Mouse (Mus musculus) CH12.LX (cell line): ENCODE data around the gene Scin.

Experiments used
- CTCF ChIP-seq, 2 experiments: IDR thresholded peaks in 1 of 2; conservative IDR thresholded peaks in 1 of 2; 2 replicates each; pipeline ENCODE4 v1.5.1; 2011 to 2012; ENCODE audit warnings: low read depth in 2 of 2, low read length in 2 of 2, improper control_type of control experiment in 1 of 2, inconsistent platforms in 1 of 2, mild to moderate bottlenecking in 1 of 2, moderate library complexity in 1 of 2
- EP300 ChIP-seq: IDR thresholded peaks from 2 replicates; pipeline ENCODE4 v1.6.1; 2011; ENCODE audit warnings: low read length, improper control_type of control experiment
- ETS1 ChIP-seq: conservative IDR thresholded peaks from 2 replicates; pipeline ENCODE4 v1.6.1; 2012; ENCODE audit warnings: low read depth, mild to moderate bottlenecking, inconsistent platforms, low read length, improper control_type of control experiment, moderate library complexity
- JUND ChIP-seq: conservative IDR thresholded peaks from 2 replicates; pipeline ENCODE4 v1.6.1; 2011; ENCODE audit warnings: low read depth, low read length, improper control_type of control experiment
- MEF2A ChIP-seq: IDR thresholded peaks from 2 replicates; pipeline ENCODE4 v1.6.1; 2014; ENCODE audit warnings: low read depth, mild to moderate bottlenecking, inconsistent platforms, low read length, improper control_type of control experiment, borderline replicate concordance
- POLR2A ChIP-seq: IDR thresholded peaks from 2 replicates; pipeline ENCODE4 v1.6.1; 2011; ENCODE audit warnings: low read depth, mild to moderate bottlenecking, improper control_type of control experiment, low read length
- POLR2AphosphoS2 ChIP-seq: IDR thresholded peaks from 2 replicates; pipeline ENCODE4 v1.6.1; 2011; ENCODE audit warnings: low read depth, low read length, improper control_type of control experiment
- RAD21 ChIP-seq: IDR thresholded peaks from 2 replicates; pipeline ENCODE4 v1.6.1; 2011; ENCODE audit warnings: low read depth, mild to moderate bottlenecking, low read length, improper control_type of control experiment, moderate library complexity
- TBP ChIP-seq: conservative IDR thresholded peaks from 2 replicates; pipeline ENCODE4 v1.6.1; 2011; ENCODE audit warnings: low read depth, low read length, improper control_type of control experiment
- TCF12 ChIP-seq: IDR thresholded peaks from 2 replicates; pipeline ENCODE4 v1.6.1; 2014; ENCODE audit warnings: low read depth, mild to moderate bottlenecking, inconsistent platforms, low read length, improper control_type of control experiment
- USF1 ChIP-seq: IDR thresholded peaks from 2 replicates; pipeline ENCODE4 v1.6.1; 2014; ENCODE audit warnings: low read depth, mild to moderate bottlenecking, inconsistent platforms, low read length, improper control_type of control experiment
- ZNF384 ChIP-seq: IDR thresholded peaks from 2 replicates; pipeline ENCODE4 v1.6.1; 2012; ENCODE audit warnings: low read depth, low read length, improper control_type of control experiment, inconsistent platforms

DNA sequence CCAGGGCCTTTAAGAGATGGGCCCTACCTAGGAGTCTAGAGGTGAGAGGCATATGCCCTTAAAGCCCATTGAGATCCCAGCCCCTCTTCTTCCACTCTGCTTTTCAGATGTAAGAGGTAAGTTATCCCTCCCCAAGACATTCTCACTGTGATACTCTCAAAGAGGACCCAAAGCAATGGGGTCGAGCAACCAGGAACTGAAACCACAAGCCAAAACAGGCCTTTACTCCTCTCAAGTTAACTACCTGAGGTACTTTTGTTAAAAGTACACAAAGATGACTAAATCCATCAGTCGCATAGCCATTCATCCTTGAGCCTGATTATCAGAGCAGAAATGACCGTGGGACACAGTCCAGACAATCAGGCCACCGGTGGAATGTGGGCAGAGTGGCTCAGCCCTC lies 19.1 kb downstream of the Scin start:
- TF ChIP-seq CTCF (conservative IDR thresholded peaks at IDR 0.05 in 1 of 2, IDR thresholded peaks at IDR 0.05 in 1 of 2; ENCODE audit: low read depth in 2 of 2, low read length in 2 of 2), result no peak
- TF ChIP-seq POLR2AphosphoS2, result no peak
- TF ChIP-seq JUND, result no peak
- no peak for TF ChIP-seq USF1
- no peak for TF ChIP-seq POLR2A
- TF ChIP-seq TBP, result no peak
- TF ChIP-seq ETS1, result no peak
- peak; percentile 46 for TF ChIP-seq EP300
- no peak for TF ChIP-seq TCF12
- no peak for TF ChIP-seq RAD21
- no peak for TF ChIP-seq MEF2A
- TF ChIP-seq ZNF384, result no peak
